Mouse (Mus musculus): ENCODE measurements at regions not wholly inside any gene's neighbourhood (a gene's known extent, or its start where the extent isn't known, plus 50 kb on each side); places are given as distances from the start of the nearest gene placed in this dataset.
"Not testable (repeated sequence)": the region's sequence is repeated elsewhere in the genome, so short reads cannot be mapped to it uniquely, and the experiment has no call there.

DNA sequence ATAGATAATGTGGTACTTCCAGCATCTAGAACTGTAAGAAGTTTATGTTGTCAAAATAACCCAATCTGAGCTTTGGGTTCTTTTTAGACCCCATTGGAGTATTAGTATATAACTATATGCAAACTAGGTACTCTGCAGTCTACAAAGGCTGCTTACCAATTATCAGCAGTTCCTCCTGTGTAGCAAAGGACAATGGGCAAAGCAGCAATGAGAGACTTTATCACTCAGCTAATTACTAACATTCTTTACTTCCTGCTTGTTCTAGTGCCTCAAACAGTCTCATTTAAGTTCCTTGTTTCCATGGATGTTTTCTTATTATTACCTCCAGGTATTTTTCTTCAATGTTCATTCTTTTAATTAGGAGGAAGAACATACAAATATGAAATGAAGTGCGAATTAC is 312.5 kb upstream of the Klf6 start:
- DNase-seq: no peak

DNA sequence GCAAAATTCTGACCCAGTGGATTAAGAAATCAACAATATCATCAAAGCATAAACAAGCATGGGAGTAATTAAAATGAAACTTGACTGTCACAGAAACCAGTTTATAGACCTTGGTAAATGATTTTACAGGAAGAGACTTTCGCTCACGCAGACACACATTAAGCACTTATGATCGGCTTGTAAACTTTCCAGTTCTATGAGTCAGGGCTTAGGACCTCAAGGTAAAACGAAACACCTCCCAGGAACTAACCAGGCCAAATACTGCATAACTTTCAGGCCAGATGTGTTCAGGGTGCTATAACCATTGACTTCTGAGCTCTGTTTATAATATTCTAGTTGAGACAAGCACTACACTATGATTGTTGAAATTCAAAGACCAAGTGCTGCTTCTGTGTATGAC is 312.1 kb upstream of the Klf6 start:
- DNase-seq: no peak

- DNase-seq: no peak
Measured at GRCm38 (mm10) chr13:5549747-5550146, 311.5 kb upstream of the Klf6 start.

DNA sequence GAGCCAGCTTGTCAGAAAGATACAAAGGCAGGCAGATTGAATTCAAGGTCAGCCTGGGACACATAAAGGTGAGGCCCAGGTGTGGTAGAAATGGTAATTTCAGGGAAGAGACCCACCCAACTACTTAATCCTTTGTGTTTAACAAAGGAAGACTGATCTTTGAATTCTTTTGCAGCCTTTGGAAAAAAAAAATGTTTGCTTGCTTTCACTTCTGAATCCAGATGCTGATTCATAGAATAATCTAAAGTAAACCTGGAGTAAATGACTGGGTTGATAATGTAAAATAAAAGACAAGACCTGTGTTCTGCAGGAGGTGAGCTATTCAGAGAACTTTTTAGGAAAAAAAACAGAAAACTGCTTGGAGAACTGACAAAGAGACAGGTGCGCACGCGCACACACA is 310.9 kb upstream of the Klf6 start:
- DNase-seq: no peak

DNA sequence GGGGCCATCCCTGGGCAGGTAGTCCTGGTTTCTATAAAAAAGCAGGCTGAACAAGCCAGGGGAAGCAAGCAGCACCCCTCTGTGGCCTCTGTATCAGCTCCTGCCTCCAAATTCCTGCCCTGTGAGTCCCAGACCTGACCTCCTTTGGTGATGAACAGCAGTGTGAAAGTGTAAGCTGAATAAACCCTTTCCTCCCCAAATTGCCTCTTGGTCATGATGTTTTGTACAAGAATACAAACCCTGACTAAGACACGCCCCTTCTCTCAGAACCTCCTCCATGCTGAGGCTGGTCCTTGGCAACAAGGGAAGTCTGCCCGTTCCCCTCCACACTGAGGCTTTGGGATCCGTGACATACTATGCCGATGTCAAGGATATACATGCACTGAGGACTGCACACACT is 310.2 kb upstream of the Klf6 start:
- DNase-seq: no peak

DNA sequence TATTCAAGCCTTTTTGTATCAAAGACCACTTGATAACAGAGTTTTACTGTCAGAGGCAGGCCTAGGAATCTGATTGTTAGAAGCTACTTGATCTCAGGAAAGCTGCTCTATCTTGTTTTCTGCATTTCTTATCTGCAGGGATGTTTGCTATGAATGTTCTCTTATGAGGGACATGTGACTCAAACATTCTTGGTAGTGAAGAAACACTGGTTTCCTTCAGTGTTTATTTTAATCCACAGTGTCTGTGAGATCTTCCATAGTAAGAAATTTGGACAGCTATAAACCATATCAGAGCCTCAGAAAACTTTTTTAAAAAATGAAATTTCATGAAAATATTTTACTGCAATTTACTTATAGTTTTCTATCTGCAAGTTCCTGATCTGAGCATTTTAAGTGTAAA is 307.8 kb upstream of the Klf6 start:
- DNase-seq: no peak

GRCm38 (mm10) chr13:5558095-5558494 is 303.2 kb upstream of the Klf6 start:
- DNase-seq: no peak

DNA sequence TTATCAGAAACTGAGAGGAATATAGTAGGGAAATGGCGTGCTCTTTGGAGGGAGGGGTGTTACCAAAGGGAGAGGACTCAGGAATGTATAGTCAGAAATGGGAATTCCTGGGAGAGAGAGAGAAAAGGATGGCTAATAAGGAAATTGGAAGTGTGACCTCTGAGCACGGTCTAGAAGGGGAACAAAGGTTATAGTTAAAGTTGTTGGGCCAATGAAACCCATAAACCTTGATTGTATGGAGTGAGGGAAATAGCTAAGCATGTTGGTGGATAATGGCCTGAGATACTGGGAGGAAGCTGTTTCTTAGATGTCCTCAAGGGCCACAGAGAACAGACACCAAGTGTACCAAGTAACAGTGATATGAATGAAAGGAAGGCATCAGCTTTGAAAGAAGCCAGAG is 294.8 kb upstream of the Klf6 start:
- no peak for DNase-seq

- no peak for DNase-seq
Measured at GRCm38 (mm10) chr13:5566896-5567295, 294.4 kb upstream of the Klf6 start.

- no peak for DNase-seq
Measured at GRCm38 (mm10) chr13:5569579-5569978, 291.7 kb upstream of the Klf6 start.

DNA sequence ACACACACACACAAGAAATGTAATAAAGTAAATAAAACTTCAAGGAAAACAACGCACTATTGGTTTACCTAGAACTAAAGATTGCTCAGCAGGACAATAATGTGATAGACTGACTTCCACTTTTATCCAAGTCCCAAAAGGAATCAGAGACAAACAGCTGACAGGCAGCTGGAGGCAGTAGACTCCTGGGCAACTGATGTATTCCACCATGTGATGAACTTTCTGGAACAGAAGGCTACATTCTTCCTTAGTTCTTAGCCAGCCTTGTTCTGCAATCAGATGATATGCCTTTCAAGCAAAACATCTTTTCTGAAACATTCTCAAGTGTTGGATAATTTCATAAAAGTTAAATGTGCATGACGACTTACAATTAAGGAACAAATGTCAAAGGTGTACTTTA is 290.9 kb upstream of the Klf6 start:
- DNase-seq: no peak

- DNase-seq: no peak
Measured at GRCm38 (mm10) chr13:5576568-5576967, 284.7 kb upstream of the Klf6 start.

DNA sequence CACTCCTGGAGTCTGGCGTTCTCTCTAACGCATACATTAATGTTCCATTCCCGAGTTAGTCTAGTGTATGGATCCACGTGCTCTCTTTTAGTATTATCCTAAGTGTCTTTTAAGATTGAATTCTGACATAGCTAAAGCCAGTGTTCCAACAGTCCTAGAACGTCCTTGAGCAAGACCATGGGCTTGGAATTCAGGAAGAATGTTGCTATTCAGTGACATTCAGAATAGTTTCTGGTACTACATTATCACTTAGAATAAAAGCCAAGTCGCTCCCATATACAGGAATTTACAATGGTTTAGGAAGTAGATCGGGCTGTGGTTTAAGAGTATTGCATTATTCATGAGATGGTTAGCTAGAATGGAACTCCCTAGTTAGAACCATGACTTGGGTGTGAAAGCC is 277.6 kb upstream of the Klf6 start:
- DNase-seq: not testable (repeated sequence)

- no peak for DNase-seq
Measured at GRCm38 (mm10) chr13:5587196-5587595, 274.1 kb upstream of the Klf6 start.

GRCm38 (mm10) chr13:5591286-5591685 is 270.0 kb upstream of the Klf6 start:
- DNase-seq: no peak

DNA sequence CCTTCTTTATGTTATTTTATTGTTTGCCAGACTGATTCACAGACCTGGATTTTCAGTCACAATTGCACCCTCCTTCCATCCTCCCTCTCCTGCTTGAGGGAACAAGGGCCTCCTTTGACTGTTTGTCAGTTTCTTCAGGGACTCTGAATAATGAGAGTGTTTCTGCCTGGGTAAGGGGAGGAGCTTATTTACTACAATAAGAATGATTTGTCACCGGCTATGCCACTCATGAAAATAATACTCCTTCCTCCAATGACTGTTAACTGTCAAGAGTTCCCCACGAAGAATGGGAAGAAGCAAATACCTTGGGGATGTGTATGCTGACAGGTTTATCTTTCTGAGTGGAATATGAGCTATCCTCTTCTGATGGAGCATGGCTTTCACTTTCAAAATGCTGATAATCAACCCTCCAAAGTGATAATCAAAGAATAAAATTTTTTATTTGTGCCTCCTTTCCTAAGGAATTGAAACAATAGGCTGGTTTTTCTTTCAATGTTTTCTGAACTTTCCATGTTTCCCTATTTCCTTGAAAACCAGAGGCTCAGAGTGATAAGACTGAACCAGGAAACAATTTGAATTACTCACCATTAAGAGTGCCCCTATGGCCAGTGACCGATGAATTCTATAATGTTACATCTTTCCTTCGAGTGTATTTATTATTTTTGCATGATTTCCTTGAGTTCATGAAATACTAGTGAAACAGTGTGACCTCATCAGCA is 269.3 kb upstream of the Klf6 start:
- no peak for DNase-seq

DNA sequence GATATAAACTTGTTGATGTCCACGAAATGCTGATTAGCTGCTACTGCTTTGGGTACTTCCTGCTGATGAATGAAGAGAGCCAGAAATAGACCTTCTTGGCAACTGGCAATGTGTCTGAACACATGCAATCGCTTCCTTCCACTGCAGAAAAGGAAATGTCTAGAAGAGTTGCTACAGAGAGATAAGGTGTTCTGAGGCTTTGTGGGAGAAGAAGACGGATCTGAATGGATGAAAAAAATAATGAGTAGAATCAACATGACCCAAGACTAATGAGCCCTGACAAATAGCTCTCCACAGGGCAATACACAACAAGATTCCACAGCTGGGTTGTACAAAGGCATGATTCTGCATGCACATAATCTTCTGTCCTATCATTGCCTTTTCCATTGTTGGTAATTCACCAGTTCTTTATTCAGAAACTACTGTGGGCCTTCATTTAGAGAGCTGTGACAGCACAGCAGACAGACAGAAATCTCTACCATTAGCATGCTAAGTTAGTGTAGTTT is 268.7 kb upstream of the Klf6 start:
- DNase-seq: no peak

DNA sequence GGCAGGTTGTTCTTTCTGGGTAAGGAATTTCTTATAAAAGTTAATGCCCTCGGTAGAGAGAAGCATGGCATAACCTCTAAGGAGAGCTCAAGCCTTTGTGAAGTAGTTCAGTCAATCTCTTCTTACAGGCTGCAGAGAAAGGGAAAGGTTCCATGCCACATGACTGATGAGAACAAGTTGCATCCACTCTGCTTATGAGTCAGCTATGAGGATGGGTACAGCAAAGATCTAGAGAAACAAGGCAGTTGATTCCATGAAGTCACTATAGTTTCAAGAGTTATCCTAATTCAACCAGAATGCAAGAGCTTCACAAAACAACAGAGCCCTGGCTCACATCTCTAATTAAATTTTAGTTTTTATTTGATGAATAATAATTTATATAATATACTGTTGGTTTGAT is 259.6 kb upstream of the Klf6 start:
- no peak for DNase-seq

- DNase-seq: no peak
Measured at GRCm38 (mm10) chr13:5603905-5604596, 257.2 kb upstream of the Klf6 start.

DNA sequence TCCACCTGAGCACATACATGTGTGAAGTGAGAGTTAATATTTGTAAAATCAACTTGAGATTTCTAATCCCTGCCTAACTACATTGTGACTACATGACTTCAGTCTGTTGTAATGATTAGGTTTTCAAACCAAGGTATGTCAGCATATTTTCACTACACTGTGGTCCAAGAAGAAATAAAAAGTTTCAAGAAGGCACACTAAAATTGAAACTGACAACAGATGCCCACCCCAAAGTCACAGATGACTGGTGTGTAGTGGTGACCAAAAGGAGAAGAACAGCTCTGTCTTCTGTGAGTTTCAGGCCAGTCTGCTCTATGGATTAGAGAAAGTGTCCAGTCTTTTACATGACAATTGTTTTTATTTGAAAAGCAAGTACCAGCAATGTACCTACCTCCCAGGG is 255.9 kb upstream of the Klf6 start:
- no peak for DNase-seq

- no peak for DNase-seq
Measured at GRCm38 (mm10) chr13:5607462-5607861, 253.8 kb upstream of the Klf6 start.

DNA sequence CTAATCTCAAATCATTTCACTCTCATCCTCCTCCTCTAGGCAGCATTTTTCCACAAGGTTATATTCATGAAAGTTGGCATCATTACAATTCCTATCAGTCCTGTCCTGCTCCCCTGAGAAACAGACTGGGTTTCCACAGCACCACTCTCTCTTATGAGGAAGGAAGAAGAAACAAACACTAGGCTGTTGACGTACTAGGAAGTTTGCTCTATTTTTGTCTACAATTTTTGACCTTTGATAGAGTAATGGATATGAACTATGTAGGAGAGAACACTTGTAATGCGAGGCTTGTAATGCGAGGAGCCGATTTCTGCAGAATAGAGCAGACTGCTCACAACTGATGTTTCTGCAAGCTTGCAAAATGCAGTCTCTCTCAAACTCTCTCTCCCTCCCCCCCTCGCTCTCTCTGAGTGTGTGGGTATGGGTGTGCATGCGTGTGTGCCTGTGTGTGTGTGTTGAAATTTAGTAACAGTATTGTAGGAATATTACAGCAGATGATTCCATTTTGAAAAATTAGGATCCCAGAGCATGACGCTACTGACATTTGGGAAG is 247.0 kb upstream of the Klf6 start:
- DNase-seq: no peak

DNA sequence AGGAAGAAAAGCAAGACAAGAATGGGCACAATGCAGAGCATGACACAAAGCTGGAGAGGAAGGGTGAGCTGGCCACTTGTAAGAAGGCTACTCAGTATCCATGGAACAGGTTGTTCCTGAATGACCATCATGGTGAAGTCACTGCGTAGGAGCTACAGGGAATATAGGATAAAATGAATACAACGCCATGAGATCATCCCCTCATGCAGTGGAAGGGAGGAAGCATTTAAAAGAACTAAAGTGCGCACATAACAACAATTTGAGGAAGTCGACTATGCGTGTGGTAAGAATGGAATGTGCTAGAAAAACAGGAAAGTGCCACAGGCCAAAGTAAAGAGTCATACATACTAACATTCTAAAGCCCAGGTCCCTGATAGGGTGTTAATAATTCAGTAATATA is 246.4 kb upstream of the Klf6 start:
- DNase-seq: no peak

GRCm38 (mm10) chr13:5615327-5615726 is 246.0 kb upstream of the Klf6 start:
- no peak for DNase-seq
